Mouse (Mus musculus) limb, embryonic 12.5 days (tissue): ENCODE data around the gene Gpr150. TPM values are rescaled to one million over a fixed set of nuclear protein-coding genes. Genes with fewer than 3 reads are reported as not detected.
A peak's percentile ranks its signal among the peaks of the same experiment; 100 is the strongest.

ENCODE experiments used
- ATAC-seq: fragments of 200-750 bp; cut with Nextera tagmentation; 2 replicates; pipeline ENCODE4 v1.8.0; 2017; ENCODE audit warnings: low read depth, moderate TSS enrichment; ENCODE audit not compliant: insufficient number of reproducible peaks, insufficient read depth, low FRiP score, low TSS enrichment
- H3K27ac ChIP-seq: fragments of 300-500 bp; sonication (generic); 2 replicates; pipeline ENCODE4 v1.5.1; 2016; ENCODE audit warnings: mild to moderate bottlenecking, moderate library complexity
- H3K27me3 ChIP-seq: fragments of 300-500 bp; sonication (generic); 2 replicates; pipeline ENCODE4 v1.6.1; 2016; ENCODE audit warnings: mild to moderate bottlenecking, moderate library complexity
- H3K36me3 ChIP-seq: fragments of 300-500 bp; sonication (generic); 2 replicates; pipeline ENCODE4 v1.6.1; 2016; ENCODE audit warnings: mild to moderate bottlenecking, moderate library complexity
- H3K4me1 ChIP-seq: fragments of 300-500 bp; sonication (generic); replicated peaks from 2 replicates; pipeline ENCODE4 v1.6.1; 2016
- H3K4me2 ChIP-seq: fragments of 300-500 bp; sonication (generic); 2 replicates; pipeline ENCODE4 v1.6.1; 2016; ENCODE audit warnings: mild to moderate bottlenecking, moderate library complexity
- H3K4me3 ChIP-seq: fragments of 300-500 bp; sonication (generic); replicated peaks from 2 replicates; pipeline ENCODE4 v1.5.1; 2016; ENCODE audit warnings: mild to moderate bottlenecking
- H3K9ac ChIP-seq: fragments of 300-500 bp; sonication (generic); replicated peaks from 2 replicates; pipeline ENCODE4 v1.6.1; 2016; ENCODE audit warnings: mild to moderate bottlenecking, moderate library complexity
- H3K9me3 ChIP-seq: fragments of 300-500 bp; sonication (generic); 2 replicates; pipeline ENCODE4 v1.6.1; 2016; ENCODE audit warnings: mild to moderate bottlenecking, moderate library complexity
- whole genome bisulfite sequencing: fragments of 180-500 bp; shearing (Covaris S2); methylation state at CpG from one replicate; pipeline ENCODE4 v1.1.7; 2016; 5-methylcytosine and 5-hydroxymethylcytosine counted together
- polyA plus RNA-seq: library from polyadenylated mRNA; unstranded; fragments of >200 nt; fragmentation: Nextera tagmentation; extraction: Ambion mirVana; gene quantifications from 2 replicates; pipeline ENCODE4 v1.2.1, GENCODE M21; 2016

The Gpr150 gene
- polyA plus RNA-seq, 1 experiment from 2014 or later: 0.21 TPM

DNA sequence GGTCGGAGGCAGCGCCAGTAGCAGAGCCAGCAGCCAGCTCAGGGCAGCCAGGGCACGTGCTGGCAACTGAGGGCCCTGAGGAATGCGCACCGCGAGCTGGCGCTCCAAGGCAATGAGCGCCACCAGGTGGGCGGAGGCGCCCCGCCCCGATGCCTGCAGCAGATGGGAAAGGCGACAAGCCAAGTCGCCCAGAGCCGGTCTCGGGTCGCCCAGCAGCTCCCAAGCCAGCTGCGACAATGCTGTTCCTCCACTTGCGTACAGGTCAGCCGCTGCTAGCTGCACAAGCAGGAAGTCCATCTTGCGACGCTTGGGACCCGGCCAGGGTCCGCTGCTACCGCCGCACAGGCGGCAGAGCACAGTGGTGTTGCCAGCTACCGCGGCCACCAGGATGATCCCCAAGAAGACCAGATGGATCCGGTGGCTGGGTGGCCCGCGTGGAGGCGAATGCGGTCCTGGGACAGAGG lies 503 bp downstream of the Gpr150 start:
- H3K4me2 ChIP-seq: peak overlapping the region; percentile 97
- no peaks in the 10 kb centered on the region for H3K9me3 ChIP-seq
- ATAC-seq: peak; percentile 85
- no peaks in the 10 kb centered on the region for H3K36me3 ChIP-seq
- WGBS: under 1% methylated on average over 34 of the region's 34 CpGs
- peak overlapping the region; percentile 52; the same call in 1 of the 2 replicates for H3K9ac ChIP-seq
- no peak overlapping the region for H3K27ac ChIP-seq
- H3K4me1 ChIP-seq: peaks cover 16% of the 10 kb centered on the region
- H3K27me3 ChIP-seq: peaks cover 56% of the 10 kb centered on the region
- peak overlapping the region; percentile 56 for H3K4me3 ChIP-seq

DNA sequence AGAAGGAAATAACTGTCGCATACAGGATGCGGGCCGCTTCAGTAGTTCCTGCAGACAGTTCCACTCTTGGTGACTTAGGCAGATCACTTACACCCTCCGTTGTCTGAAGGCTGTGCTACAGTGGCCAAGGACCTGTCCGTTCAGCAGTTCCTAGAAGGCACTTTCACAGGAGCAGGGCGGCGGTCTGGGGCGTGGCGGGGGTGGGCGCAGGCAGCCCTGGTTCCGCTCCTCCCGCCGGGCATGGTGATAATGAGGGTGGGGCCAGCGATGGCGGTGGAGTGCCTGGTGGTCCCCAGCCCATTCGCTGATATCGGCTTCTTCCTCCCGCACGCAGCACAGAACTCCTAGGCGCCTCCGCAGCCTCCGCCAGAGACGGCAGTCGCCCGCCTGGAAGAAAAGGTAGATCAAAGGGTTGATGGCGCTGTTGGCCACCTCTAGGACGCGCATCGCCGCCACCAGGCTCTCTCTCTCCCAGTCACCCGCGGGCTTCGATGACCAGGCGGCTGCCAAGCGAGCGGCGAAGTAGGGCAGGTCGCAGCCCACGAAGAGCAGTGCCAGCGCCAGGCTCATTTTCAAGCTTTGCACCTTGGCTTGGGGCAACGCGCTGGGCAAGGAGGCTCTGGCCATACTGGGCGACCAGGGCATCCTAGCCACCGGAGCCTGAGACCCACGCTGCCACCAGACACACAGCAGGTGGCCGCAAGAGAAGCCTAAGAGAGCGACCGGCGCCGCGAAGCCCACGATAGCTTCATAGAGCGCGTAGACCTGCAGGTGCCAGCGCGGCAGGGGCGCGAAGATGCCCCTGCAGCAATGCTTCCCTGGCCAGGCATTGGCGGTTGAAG lies 1.2 kb downstream of the Gpr150 start:
- Histone ChIP-seq H3K27me3 (peaks cover 56% of the 10 kb centered on the region), H3K9me3 (no peaks in the 10 kb centered on the region)

DNA sequence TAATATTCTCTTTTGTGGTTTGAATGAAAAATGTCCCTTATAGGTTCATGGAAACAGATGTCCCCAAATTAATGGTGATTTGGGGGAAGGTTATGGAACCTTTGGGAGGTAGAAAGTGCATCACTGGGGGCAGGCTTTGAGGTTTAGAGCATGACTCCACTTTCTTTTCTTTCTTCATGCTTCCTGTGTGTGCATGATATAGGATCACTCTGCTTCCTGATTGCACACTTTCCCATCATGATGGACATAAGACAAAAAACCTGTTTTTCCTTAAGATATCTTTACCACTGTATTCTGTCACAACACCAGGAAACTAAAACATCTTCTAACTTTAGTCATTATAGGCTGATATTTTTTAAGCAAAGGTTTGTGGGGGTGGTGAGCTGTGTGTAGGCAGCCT lies 11.8 kb downstream of the Gpr150 start:
- no peaks in the 10 kb centered on the region for H3K27me3 ChIP-seq
- H3K4me1 ChIP-seq: no peaks in the 10 kb centered on the region
- H3K4me3 ChIP-seq: no peak overlapping the region
- ATAC-seq: no peak
- no peak overlapping the region for H3K9ac ChIP-seq
- no peak overlapping the region for H3K4me2 ChIP-seq
- no peak overlapping the region for H3K27ac ChIP-seq
- no peaks in the 10 kb centered on the region for H3K36me3 ChIP-seq
- H3K9me3 ChIP-seq: 0 out of 2 replicates have a peak, but pooled peaks cover under 1% of the 10 kb centered on the region

More for the DNA sequence above, 1.2 kb downstream of the Gpr150 start:
- Histone ChIP-seq H3K27ac (no peak overlapping the region), H3K4me3 (peak overlapping the region; percentile 56), H3K36me3 (no peaks in the 10 kb centered on the region), H3K4me2 (peak overlapping the region; percentile 97), H3K4me1 (peaks cover 16% of the 10 kb centered on the region), H3K9ac (peak overlapping the region; percentile 52)
- WGBS: under 1% methylated on average over 59 of the region's 59 CpGs
- peak; percentile 22; the same call in 1 of the 2 replicates for ATAC-seq

DNA sequence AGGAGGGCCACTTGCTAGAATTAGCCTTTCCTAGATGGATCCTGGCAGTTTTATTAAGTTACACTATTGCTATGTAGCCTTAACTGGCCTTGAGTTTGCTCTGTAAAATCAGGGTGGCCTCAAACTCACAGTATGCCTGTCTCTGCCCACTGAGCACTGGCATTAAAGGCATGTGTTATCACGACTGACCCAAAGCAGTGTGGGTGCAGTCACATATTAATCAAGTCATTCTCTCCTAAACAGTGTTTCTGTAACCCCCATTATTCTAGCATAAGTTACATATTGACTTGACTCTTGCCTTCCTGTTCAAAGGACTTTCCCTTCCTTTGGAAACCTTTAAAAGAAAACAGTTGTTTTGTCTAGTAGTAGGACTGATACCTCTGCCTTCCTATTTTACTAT lies 14.3 kb downstream of the Gpr150 start:
- no peak for ATAC-seq
- no peak overlapping the region for H3K4me3 ChIP-seq
- no peak overlapping the region for H3K4me2 ChIP-seq
- H3K36me3 ChIP-seq: no peaks in the 10 kb centered on the region
- no peaks in the 10 kb centered on the region for H3K4me1 ChIP-seq
- H3K9ac ChIP-seq: no peak overlapping the region
- no peak overlapping the region for H3K27ac ChIP-seq
- no peaks in the 10 kb centered on the region for H3K27me3 ChIP-seq
- H3K9me3 ChIP-seq: 0 out of 2 replicates have a peak, but pooled peaks cover 4% of the 10 kb centered on the region
- 61% methylated on average over 1 of the region's 1 CpGs for WGBS

DNA sequence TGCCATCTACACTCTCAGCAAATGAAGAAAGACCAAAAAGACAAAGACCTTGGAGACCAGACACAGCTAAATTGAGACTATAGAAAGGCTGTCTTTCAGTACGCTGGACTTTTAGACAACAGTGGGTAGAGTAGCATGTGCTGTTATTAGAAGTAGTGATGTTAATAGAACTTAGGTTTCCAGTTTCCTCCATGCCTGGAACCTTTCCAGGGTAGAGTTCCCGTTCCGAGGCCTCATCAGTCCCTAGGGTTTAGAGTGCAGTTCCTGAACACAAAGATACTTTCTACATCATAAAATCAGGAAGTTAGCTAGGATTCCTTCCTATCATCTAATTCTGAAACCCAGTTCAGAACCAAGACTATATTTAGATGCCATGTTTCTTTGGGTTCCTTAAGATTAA lies 32.2 kb downstream of the Gpr150 start:
- ATAC-seq: no peak
- Histone ChIP-seq H3K36me3 (no peaks in the 10 kb centered on the region), H3K9ac (no peak overlapping the region), H3K4me3 (no peak overlapping the region), H3K9me3 (no peaks in the 10 kb centered on the region), H3K27me3 (0 out of 2 replicates have a peak, but pooled peaks cover 3% of the 10 kb centered on the region), H3K4me2 (no peak overlapping the region), H3K27ac (no peak overlapping the region), H3K4me1 (no peaks in the 10 kb centered on the region)
- 80% methylated on average over 3 of the region's 3 CpGs for WGBS

DNA sequence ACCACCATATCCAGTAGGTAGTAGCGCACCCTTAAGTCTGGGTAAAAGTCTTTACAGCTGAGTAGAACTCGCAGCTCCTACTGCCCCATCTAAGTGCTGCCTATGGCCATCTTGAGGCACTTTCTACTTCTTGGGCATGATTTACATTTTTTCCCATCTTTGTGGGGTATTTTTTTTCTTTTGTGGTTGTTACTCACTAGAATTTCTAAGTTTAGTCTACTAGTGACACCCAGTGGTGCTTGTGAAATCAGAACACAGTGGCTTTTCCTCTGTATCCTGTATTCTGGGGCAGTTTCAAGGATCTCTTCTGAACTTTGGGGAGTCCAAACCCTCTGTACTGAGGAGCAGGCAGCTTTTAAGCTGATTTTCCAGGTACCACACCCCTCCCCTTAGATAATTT lies 35.0 kb downstream of the Gpr150 start:
- no peak overlapping the region for H3K4me2 ChIP-seq
- no peak overlapping the region for H3K9ac ChIP-seq
- H3K27ac ChIP-seq: no peak overlapping the region
- 0 out of 2 replicates have a peak, but pooled peaks cover 3% of the 10 kb centered on the region for H3K27me3 ChIP-seq
- no peaks in the 10 kb centered on the region for H3K36me3 ChIP-seq
- 92% methylated on average over 2 of the region's 2 CpGs for WGBS
- no peaks in the 10 kb centered on the region for H3K9me3 ChIP-seq
- H3K4me1 ChIP-seq: peaks cover 3% of the 10 kb centered on the region; the same call in 1 of the 2 replicates
- no peak overlapping the region for H3K4me3 ChIP-seq
- no peak for ATAC-seq

DNA sequence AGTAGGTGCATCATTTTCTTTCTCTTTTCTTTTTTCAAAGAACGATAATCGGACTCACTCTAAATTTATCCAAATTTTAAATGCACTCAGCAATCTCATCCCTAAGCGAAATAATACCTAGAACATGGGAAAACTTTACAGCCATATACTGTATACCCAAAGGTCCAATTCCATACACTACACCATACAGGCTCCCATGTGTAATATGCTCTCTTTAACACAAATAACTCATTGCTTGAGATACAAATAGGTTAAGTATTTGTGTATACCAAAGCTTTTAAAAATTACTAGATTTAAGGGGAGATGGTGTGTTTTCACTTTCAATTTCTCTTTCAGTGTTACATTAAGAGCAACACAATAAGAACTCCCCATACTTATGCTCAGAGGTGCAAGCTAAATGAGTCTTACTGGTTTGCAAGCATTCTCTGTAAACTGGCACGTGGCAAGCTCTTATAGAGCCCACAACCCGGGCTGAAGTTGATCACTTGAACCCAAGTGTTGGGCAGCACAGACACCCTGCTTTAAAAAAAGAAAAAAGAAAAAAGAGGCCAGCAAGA lies 37.9 kb downstream of the Gpr150 start:
- Histone ChIP-seq H3K36me3 (no peaks in the 10 kb centered on the region), H3K4me2 (peak overlapping the region; percentile 59), H3K27me3 (0 out of 2 replicates have a peak, but pooled peaks cover 3% of the 10 kb centered on the region), H3K9me3 (no peaks in the 10 kb centered on the region), H3K4me3 (peak overlapping the region; percentile 50), H3K9ac (no peak overlapping the region), H3K4me1 (peaks cover 3% of the 10 kb centered on the region; the same call in 1 of the 2 replicates), H3K27ac (no peak overlapping the region)
- WGBS: 44% methylated on average over 5 of the region's 5 CpGs
- peak; percentile 64 for ATAC-seq

DNA sequence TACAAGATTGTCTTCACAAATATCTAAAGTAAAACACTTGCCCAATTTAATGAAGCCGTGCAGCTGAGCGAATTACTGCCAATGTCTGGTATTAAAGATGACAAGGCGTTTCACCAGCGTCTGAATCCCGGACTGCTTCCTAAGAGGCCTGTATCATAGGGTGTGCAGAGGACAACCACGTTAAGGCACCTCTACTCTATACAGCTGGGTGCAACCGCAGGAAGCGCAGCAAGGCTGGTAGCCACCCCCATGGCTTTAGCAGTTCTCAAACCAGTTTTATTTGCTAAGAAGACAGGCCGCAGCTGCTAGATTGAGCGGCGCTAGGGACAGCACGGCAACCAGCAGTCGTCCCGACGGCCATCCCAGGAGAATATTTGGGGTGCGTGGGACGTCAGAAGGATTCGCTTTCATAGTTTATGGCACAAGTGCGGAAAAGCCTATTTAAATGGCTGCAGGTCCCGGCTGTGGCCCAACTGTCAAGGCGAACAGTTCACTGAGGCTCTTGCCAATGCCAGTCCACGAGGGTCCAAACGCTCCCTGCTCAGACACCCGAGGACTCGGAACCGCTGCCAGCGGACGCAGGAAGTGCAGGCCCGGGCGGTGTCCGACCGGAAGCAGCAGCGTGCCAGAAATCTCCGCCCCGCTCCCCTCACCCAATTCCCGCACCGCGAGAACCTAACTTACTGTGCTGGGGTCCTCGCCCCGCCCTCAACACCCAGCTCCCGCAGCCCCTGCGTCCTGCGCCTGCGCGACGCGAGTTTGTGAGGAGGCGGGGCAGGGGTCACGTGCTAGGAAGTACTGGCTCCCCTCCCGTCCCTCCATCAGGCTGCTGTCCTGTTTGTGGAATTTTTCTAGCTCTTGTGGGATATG lies 38.6 kb downstream of the Gpr150 start, which contains the start of gene Rfesd:
Gene Rfesd, minus strand, starts transcription at position 746 of the 870 bp plus-strand sequence.
- H3K9ac ChIP-seq: peak within 1 kb of the TSS; percentile 73
- 2% methylated on average over 50 of the region's 50 CpGs for WGBS
- H3K4me1 ChIP-seq: peaks cover 3% of the 10 kb centered on the region; the same call in 1 of the 2 replicates
- H3K36me3 ChIP-seq: no peaks in the 10 kb centered on the region
- H3K27ac ChIP-seq: peak within 1 kb of the TSS; percentile 85
- ATAC-seq: peak; percentile 99
- no peaks in the 10 kb centered on the region for H3K9me3 ChIP-seq
- peak within 1 kb of the TSS; percentile 59 for H3K4me2 ChIP-seq
- peak within 1 kb of the TSS; percentile 50 for H3K4me3 ChIP-seq
- 0 out of 2 replicates have a peak, but pooled peaks cover 2% of the 10 kb centered on the region for H3K27me3 ChIP-seq

DNA sequence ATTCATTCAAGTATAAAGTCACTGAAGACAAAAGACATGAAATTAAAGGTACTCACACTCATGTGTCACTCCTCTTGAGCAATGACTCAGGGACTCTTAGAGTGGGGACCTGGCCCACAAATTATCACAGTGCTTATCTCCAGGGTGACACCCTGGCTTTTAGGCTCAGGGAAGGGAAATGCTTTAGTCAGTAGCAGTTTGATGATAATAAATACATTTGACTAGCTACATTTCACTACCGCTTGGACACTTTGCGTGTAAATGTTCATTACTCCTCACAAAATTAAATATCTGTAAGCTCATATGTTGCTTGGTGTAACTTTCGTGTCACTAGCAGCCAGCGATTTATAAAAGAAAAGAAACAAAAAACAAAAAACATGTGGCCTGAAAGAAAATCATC lies 39.3 kb downstream of the Gpr150 start:
- Histone ChIP-seq H3K27me3 (no peaks in the 10 kb centered on the region), H3K4me3 (peak overlapping the region; percentile 50), H3K9ac (no peak overlapping the region), H3K4me1 (peaks cover 3% of the 10 kb centered on the region; the same call in 1 of the 2 replicates), H3K9me3 (no peaks in the 10 kb centered on the region), H3K27ac (no peak overlapping the region; the same call in 1 of the 2 replicates), H3K4me2 (peak overlapping the region; percentile 59), H3K36me3 (no peaks in the 10 kb centered on the region)
- 65% methylated on average over 4 of the region's 4 CpGs for WGBS
- no peak for ATAC-seq

DNA sequence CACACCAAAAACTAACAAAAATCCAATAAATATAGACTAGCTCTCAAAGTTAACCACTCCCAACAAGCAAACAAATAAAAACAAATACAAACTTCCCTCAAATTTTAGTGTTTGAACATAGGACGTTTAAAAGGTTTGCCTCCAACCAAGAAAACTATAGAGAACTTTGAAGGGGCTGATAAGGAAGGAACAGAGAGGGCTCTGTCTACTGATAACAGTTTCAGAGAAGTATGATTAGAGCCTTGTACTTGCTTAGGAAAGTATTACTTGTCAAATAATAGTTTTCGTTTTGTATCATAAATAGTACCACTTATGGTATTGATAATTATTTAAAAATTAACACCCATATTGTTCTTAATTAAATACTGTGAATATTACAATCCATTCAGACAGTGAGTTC lies 42.3 kb downstream of the Gpr150 start:
- no peak for ATAC-seq
- Histone ChIP-seq H3K9me3 (no peaks in the 10 kb centered on the region), H3K27me3 (no peaks in the 10 kb centered on the region), H3K4me2 (no peak overlapping the region), H3K27ac (no peak overlapping the region), H3K36me3 (no peaks in the 10 kb centered on the region), H3K4me1 (peaks cover 3% of the 10 kb centered on the region; the same call in 1 of the 2 replicates), H3K9ac (no peak overlapping the region), H3K4me3 (no peak overlapping the region)
- WGBS: 90% methylated on average over 2 of the region's 2 CpGs
